Mouse (Mus musculus): ENCODE measurements around the gene Sult1a1.

GRCm38 (mm10) chr7:126636733-126637520 lies 39.3 kb downstream of the Sult1a1 start:
- TF ChIP-seq CTCF (IDR thresholded peaks at IDR 0.05): peak; percentile 85
- peak; percentile 79 for TF ChIP-seq EP300 (IDR thresholded peaks at IDR 0.05)

All from lung, postnatal 0 days (tissue).